Mouse (Mus musculus): ENCODE measurements around the gene Acvr1. TPM values are rescaled to one million over a fixed set of nuclear protein-coding genes. Genes with fewer than 3 reads are reported as not detected.
A peak's percentile ranks its signal among the peaks of the same experiment; 100 is the strongest.

Gene Acvr1
- 5.6 and 7.5 TPM in 2 replicates for polyA plus RNA-seq (2014; fragmentation: Nextera tagmentation; extraction: Ambion mirVana)

- Histone ChIP-seq H3K4me1 (ENCODE audit: control insufficient read depth, insufficient read depth, low read length) (peaks cover 32% of the 10 kb centered on the region), H3K4me3 (replicated peaks; ENCODE audit: low read depth, low read length) (peak within 1 kb of the TSS; percentile 79), H3K9ac (replicated peaks; ENCODE audit: low read length) (peak within 1 kb of the TSS; percentile 95), H3K9me3 (ENCODE audit: control insufficient read depth, low read length) (no peaks in the 10 kb centered on the region), H3K36me3 (ENCODE audit: control insufficient read depth, insufficient read depth, low read length) (no peaks in the 10 kb centered on the region), H3K27me3 (ENCODE audit: control insufficient read depth, insufficient read depth, low read length) (no peaks in the 10 kb centered on the region), H3K27ac (replicated peaks; ENCODE audit: low read depth, low read length) (peak within 1 kb of the TSS; percentile 99), H3K4me2 (ENCODE audit: low read length) (peak within 1 kb of the TSS; percentile 75)
- DNase-seq (peak; percentile 92), ATAC-seq (ENCODE audit: low FRiP score, low TSS enrichment) (peak; percentile 95)
- under 1% methylated on average over 47 of the region's 80 CpGs for WGBS
Observed at GRCm38 (mm10) chr2:58567066-58567810, at the start of gene Acvr1, which contains the start of gene Upp2. Gene Acvr1 (minus strand): TSS chr2:58567157. Gene Upp2 (plus strand): TSS chr2:58567298.

- ATAC-seq (ENCODE audit: low FRiP score, low TSS enrichment) (no peak), DNase-seq (no peak)
- no peaks in the 10 kb centered on the region for H3K4me1 ChIP-seq (ENCODE audit: control insufficient read depth, insufficient read depth, low read length)
- WGBS = 91% methylated on average over 5 of the region's 5 CpGs
- H3K27me3 ChIP-seq (ENCODE audit: control insufficient read depth, insufficient read depth, low read length) = no peaks in the 10 kb centered on the region
- H3K9ac ChIP-seq (replicated peaks; ENCODE audit: low read length) = no peak overlapping the region
- H3K4me2 ChIP-seq (ENCODE audit: low read length) = no peak overlapping the region
- H3K27ac ChIP-seq (replicated peaks; ENCODE audit: low read depth, low read length) = no peak overlapping the region
- H3K9me3 ChIP-seq (ENCODE audit: control insufficient read depth, low read length) = no peaks in the 10 kb centered on the region; the same call in 1 of the 2 replicates
- no peaks in the 10 kb centered on the region for H3K36me3 ChIP-seq (ENCODE audit: control insufficient read depth, insufficient read depth, low read length)
- H3K4me3 ChIP-seq (replicated peaks; ENCODE audit: low read depth, low read length) = no peak overlapping the region
Observed at GRCm38 (mm10) chr2:58615766-58616165, 48.8 kb upstream of the Acvr1 start.

GRCm38 (mm10) chr2:58614851-58615250 is 47.9 kb upstream of the Acvr1 start:
- Histone ChIP-seq H3K4me3 (replicated peaks; ENCODE audit: low read depth, low read length) (no peak overlapping the region), H3K4me1 (ENCODE audit: control insufficient read depth, insufficient read depth, low read length) (no peaks in the 10 kb centered on the region), H3K9me3 (ENCODE audit: control insufficient read depth, low read length) (no peaks in the 10 kb centered on the region; the same call in 1 of the 2 replicates), H3K27me3 (ENCODE audit: control insufficient read depth, insufficient read depth, low read length) (no peaks in the 10 kb centered on the region), H3K36me3 (ENCODE audit: control insufficient read depth, insufficient read depth, low read length) (no peaks in the 10 kb centered on the region), H3K4me2 (ENCODE audit: low read length) (no peak overlapping the region), H3K27ac (replicated peaks; ENCODE audit: low read depth, low read length) (no peak overlapping the region), H3K9ac (replicated peaks; ENCODE audit: low read length) (no peak overlapping the region)
- DNase-seq (no peak), ATAC-seq (ENCODE audit: low FRiP score, low TSS enrichment) (no peak)
- WGBS = 95% methylated on average over 8 of the region's 8 CpGs

GRCm38 (mm10) chr2:58613720-58614119 is 46.8 kb upstream of the Acvr1 start:
- Histone ChIP-seq H3K27ac (replicated peaks; ENCODE audit: low read depth, low read length) (no peak overlapping the region), H3K36me3 (ENCODE audit: control insufficient read depth, insufficient read depth, low read length) (no peaks in the 10 kb centered on the region), H3K27me3 (ENCODE audit: control insufficient read depth, insufficient read depth, low read length) (no peaks in the 10 kb centered on the region), H3K4me2 (ENCODE audit: low read length) (no peak overlapping the region), H3K4me3 (replicated peaks; ENCODE audit: low read depth, low read length) (no peak overlapping the region), H3K9ac (replicated peaks; ENCODE audit: low read length) (no peak overlapping the region), H3K9me3 (ENCODE audit: control insufficient read depth, low read length) (no peaks in the 10 kb centered on the region; the same call in 1 of the 2 replicates), H3K4me1 (ENCODE audit: control insufficient read depth, insufficient read depth, low read length) (no peaks in the 10 kb centered on the region)
- no peak for ATAC-seq (ENCODE audit: low FRiP score, low TSS enrichment)
- WGBS = 89% methylated on average over 3 of the region's 3 CpGs
- no peak for DNase-seq

GRCm38 (mm10) chr2:58604791-58605190 is 37.8 kb upstream of the Acvr1 start:
- H3K4me1 ChIP-seq (ENCODE audit: control insufficient read depth, insufficient read depth, low read length) = no peaks in the 10 kb centered on the region
- no peaks in the 10 kb centered on the region for H3K27me3 ChIP-seq (ENCODE audit: control insufficient read depth, insufficient read depth, low read length)
- H3K27ac ChIP-seq (replicated peaks; ENCODE audit: low read depth, low read length) = no peak overlapping the region
- WGBS = 91% methylated on average over 3 of the region's 3 CpGs
- no peak overlapping the region for H3K4me2 ChIP-seq (ENCODE audit: low read length)
- H3K36me3 ChIP-seq (ENCODE audit: control insufficient read depth, insufficient read depth, low read length) = no peaks in the 10 kb centered on the region
- no peak overlapping the region for H3K4me3 ChIP-seq (replicated peaks; ENCODE audit: low read depth, low read length)
- H3K9me3 ChIP-seq (ENCODE audit: control insufficient read depth, low read length) = no peaks in the 10 kb centered on the region
- DNase-seq (no peak), ATAC-seq (ENCODE audit: low FRiP score, low TSS enrichment) (no peak)
- no peak overlapping the region for H3K9ac ChIP-seq (replicated peaks; ENCODE audit: low read length)

GRCm38 (mm10) chr2:58603379-58603778 is 36.4 kb upstream of the Acvr1 start:
- H3K27ac ChIP-seq (replicated peaks; ENCODE audit: low read depth, low read length) = no peak overlapping the region
- WGBS = 81% methylated on average over 3 of the region's 3 CpGs
- no peaks in the 10 kb centered on the region for H3K9me3 ChIP-seq (ENCODE audit: control insufficient read depth, low read length)
- no peak overlapping the region for H3K4me2 ChIP-seq (ENCODE audit: low read length)
- no peaks in the 10 kb centered on the region for H3K4me1 ChIP-seq (ENCODE audit: control insufficient read depth, insufficient read depth, low read length)
- no peak overlapping the region for H3K9ac ChIP-seq (replicated peaks; ENCODE audit: low read length)
- peak; percentile 20 for DNase-seq
- H3K36me3 ChIP-seq (ENCODE audit: control insufficient read depth, insufficient read depth, low read length) = no peaks in the 10 kb centered on the region
- no peak for ATAC-seq (ENCODE audit: low FRiP score, low TSS enrichment)
- no peak overlapping the region for H3K4me3 ChIP-seq (replicated peaks; ENCODE audit: low read depth, low read length)
- no peaks in the 10 kb centered on the region for H3K27me3 ChIP-seq (ENCODE audit: control insufficient read depth, insufficient read depth, low read length)

GRCm38 (mm10) chr2:58601382-58601781 is 34.4 kb upstream of the Acvr1 start:
- WGBS = 64% methylated on average over 4 of the region's 4 CpGs
- no peaks in the 10 kb centered on the region for H3K36me3 ChIP-seq (ENCODE audit: control insufficient read depth, insufficient read depth, low read length)

GRCm38 (mm10) chr2:58599639-58600038 is 32.7 kb upstream of the Acvr1 start:
- Histone ChIP-seq H3K27ac (replicated peaks; ENCODE audit: low read depth, low read length) (no peak overlapping the region), H3K27me3 (ENCODE audit: control insufficient read depth, insufficient read depth, low read length) (no peaks in the 10 kb centered on the region), H3K4me2 (ENCODE audit: low read length) (no peak overlapping the region), H3K9me3 (ENCODE audit: control insufficient read depth, low read length) (no peaks in the 10 kb centered on the region), H3K4me3 (replicated peaks; ENCODE audit: low read depth, low read length) (no peak overlapping the region), H3K4me1 (ENCODE audit: control insufficient read depth, insufficient read depth, low read length) (no peaks in the 10 kb centered on the region), H3K9ac (replicated peaks; ENCODE audit: low read length) (no peak overlapping the region), H3K36me3 (ENCODE audit: control insufficient read depth, insufficient read depth, low read length) (no peaks in the 10 kb centered on the region)
- DNase-seq (no peak), ATAC-seq (ENCODE audit: low FRiP score, low TSS enrichment) (no peak)
- 92% methylated on average over 6 of the region's 6 CpGs for WGBS

More at GRCm38 (mm10) chr2:58601382-58601781, 34.4 kb upstream of the Acvr1 start:
- H3K9me3 ChIP-seq (ENCODE audit: control insufficient read depth, low read length) = no peaks in the 10 kb centered on the region
- ATAC-seq (ENCODE audit: low FRiP score, low TSS enrichment) = no peak
- no peak overlapping the region for H3K4me2 ChIP-seq (ENCODE audit: low read length)
- DNase-seq = no peak
- H3K4me1 ChIP-seq (ENCODE audit: control insufficient read depth, insufficient read depth, low read length) = no peaks in the 10 kb centered on the region
- no peak overlapping the region for H3K4me3 ChIP-seq (replicated peaks; ENCODE audit: low read depth, low read length)
- H3K27me3 ChIP-seq (ENCODE audit: control insufficient read depth, insufficient read depth, low read length) = no peaks in the 10 kb centered on the region
- H3K27ac ChIP-seq (replicated peaks; ENCODE audit: low read depth, low read length) = no peak overlapping the region
- no peak overlapping the region for H3K9ac ChIP-seq (replicated peaks; ENCODE audit: low read length)

GRCm38 (mm10) chr2:58597556-58597955 is 30.6 kb upstream of the Acvr1 start:
- Histone ChIP-seq H3K4me2 (ENCODE audit: low read length) (no peak overlapping the region), H3K36me3 (ENCODE audit: control insufficient read depth, insufficient read depth, low read length) (no peaks in the 10 kb centered on the region), H3K4me3 (replicated peaks; ENCODE audit: low read depth, low read length) (no peak overlapping the region), H3K27ac (replicated peaks; ENCODE audit: low read depth, low read length) (no peak overlapping the region), H3K9ac (replicated peaks; ENCODE audit: low read length) (no peak overlapping the region), H3K4me1 (ENCODE audit: control insufficient read depth, insufficient read depth, low read length) (no peaks in the 10 kb centered on the region), H3K27me3 (ENCODE audit: control insufficient read depth, insufficient read depth, low read length) (no peaks in the 10 kb centered on the region), H3K9me3 (ENCODE audit: control insufficient read depth, low read length) (no peaks in the 10 kb centered on the region)
- WGBS = 87% methylated on average over 3 of the region's 3 CpGs
- ATAC-seq (ENCODE audit: low FRiP score, low TSS enrichment) = no peak
- DNase-seq = no peak
